Mouse (Mus musculus): ENCODE data around the gene Rgs9bp. TPM values are rescaled to one million over a fixed set of nuclear protein-coding genes. Genes with fewer than 3 reads are reported as not detected.
A peak's percentile ranks its signal among the peaks of the same experiment; 100 is the strongest.
"Not testable (repeated sequence)": the region's sequence is repeated elsewhere in the genome, so short reads cannot be mapped to it uniquely, and the experiment has no call there.

Rgs9bp gene
- polyA plus RNA-seq, 1 experiment from 2014 or later, result 0.20 TPM

DNA sequence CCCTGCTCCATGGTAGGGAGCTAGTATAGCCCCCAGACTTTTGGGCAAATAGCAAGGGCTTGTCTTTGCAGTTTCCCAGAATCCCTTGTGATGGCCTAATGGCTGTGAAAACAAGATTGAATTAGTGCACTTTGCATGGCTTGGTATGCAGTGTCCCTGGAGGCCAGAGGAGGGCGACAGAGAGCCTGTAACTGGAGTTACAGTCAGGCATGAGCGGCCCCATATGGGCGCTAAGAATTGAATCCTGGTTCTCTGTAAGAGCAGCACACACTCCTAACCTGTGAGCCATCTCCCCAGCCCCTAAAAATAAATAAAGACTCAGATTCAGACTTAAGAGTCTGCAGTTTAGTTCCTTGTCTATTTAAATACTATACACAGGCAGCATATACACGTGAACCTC lies 5.5 kb downstream of the Rgs9bp start:
- Histone ChIP-seq H3K9ac (no peak overlapping the region), H3K9me3 (no peaks in the 10 kb centered on the region), H3K4me1 (no peaks in the 10 kb centered on the region), H3K4me3 (no peak overlapping the region), H3K27ac (no peak overlapping the region), H3K36me3 (no peaks in the 10 kb centered on the region), H3K4me2 (replicated peaks) (no peak overlapping the region), H3K27me3 (peaks cover 35% of the 10 kb centered on the region)
- ATAC-seq (ENCODE audit: insufficient number of reproducible peaks, insufficient read depth, low FRiP score, low TSS enrichment), result no peak
- 32% methylated on average over 4 of the region's 4 CpGs for WGBS

- WGBS, result 17% methylated on average over 6 of the region's 6 CpGs
- H3K9me3 ChIP-seq; H3K27me3 ChIP-seq; H3K36me3 ChIP-seq; ATAC-seq (ENCODE audit: insufficient number of reproducible peaks, insufficient read depth, low FRiP score, low TSS enrichment); H3K27ac ChIP-seq; H3K4me3 ChIP-seq; H3K9ac ChIP-seq; H3K4me1 ChIP-seq; H3K4me2 ChIP-seq (replicated peaks): not testable (repeated sequence)
These were observed 14.5 kb downstream of the Rgs9bp start for GRCm38 (mm10) chr7:35570883-35571282.

DNA sequence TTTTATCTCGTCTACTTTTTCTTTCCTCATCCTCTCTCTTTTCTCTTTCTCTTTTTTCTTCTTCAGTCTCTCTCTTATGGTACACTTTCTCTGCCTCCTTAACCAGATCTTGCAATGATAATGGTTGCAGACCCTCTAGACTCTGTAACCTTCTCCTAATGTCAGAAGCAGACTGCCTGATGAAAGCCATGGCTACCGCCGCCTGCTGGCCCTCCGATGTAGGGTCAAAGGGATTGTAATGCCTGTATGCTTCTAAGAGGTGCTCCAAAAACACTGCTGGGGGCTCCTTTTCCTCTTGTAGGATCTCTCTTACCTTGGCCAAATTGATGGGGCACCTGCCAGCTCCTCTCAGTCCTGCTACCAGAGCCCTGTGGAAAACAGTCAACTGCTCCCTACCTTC lies 15.7 kb downstream of the Rgs9bp start:
- WGBS, result 90% methylated on average over 4 of the region's 4 CpGs
- not testable (repeated sequence) for H3K9me3 ChIP-seq; H3K4me1 ChIP-seq; H3K9ac ChIP-seq; ATAC-seq (ENCODE audit: insufficient number of reproducible peaks, insufficient read depth, low FRiP score, low TSS enrichment); H3K4me2 ChIP-seq (replicated peaks); H3K36me3 ChIP-seq; H3K4me3 ChIP-seq; H3K27me3 ChIP-seq; H3K27ac ChIP-seq

- not testable (repeated sequence) for H3K4me1 ChIP-seq; H3K27me3 ChIP-seq; H3K4me2 ChIP-seq (replicated peaks); ATAC-seq (ENCODE audit: insufficient number of reproducible peaks, insufficient read depth, low FRiP score, low TSS enrichment); H3K27ac ChIP-seq; H3K9ac ChIP-seq; H3K9me3 ChIP-seq; H3K4me3 ChIP-seq; H3K36me3 ChIP-seq
- WGBS, result 82% methylated on average over 13 of the region's 13 CpGs
These were observed 19.4 kb downstream of the Rgs9bp start for GRCm38 (mm10) chr7:35565965-35566364.

- H3K27me3 ChIP-seq, result not testable (repeated sequence)
- WGBS, result 83% methylated on average over 10 of the region's 10 CpGs
These were observed 20.5 kb downstream of the Rgs9bp start for GRCm38 (mm10) chr7:35564872-35565271.

DNA sequence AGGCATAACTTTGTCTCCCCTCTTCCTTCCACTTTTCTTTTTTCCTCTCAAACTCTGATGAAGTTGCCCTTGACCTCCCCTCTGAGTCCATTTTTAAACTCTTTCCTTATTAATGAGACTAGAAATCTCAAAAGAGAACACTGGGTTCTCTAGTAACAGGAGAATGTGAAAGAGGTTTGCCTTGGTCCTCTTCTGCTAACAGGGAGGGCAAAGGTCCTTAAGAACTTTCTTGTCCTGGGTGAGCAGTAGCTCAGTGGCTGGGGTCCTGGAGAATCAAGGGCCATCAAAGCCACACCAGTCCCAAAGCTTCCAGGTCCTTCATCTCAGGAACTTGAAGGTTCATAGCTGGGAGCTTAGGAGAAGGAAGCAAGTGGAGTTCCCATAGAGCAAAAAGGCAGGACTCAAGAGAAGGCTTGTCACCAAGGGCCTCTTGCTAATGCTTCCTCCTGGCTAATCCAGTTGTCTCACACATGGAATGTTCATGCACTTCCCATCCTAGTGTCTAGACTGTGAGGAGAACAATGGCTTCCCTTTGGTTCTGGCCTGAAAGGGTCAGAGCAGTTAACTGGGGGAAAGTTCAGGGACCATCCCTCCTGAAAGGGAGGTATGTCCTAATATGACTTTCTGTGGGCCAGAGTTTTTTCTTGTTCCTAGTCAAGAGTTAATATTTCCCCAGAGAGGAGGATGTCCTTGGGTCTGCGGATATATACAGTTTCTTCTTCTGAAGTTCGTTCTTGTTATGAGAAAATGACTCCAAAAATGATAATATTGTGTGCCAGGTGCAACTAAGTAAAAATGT lies 21.1 kb downstream of the Rgs9bp start:
- H3K9ac ChIP-seq, result no peak overlapping the region
- H3K9me3 ChIP-seq, result no peaks in the 10 kb centered on the region
- H3K36me3 ChIP-seq, result no peaks in the 10 kb centered on the region
- 93% methylated on average over 2 of the region's 2 CpGs for WGBS
- no peaks in the 10 kb centered on the region for H3K27me3 ChIP-seq
- ATAC-seq (ENCODE audit: insufficient number of reproducible peaks, insufficient read depth, low FRiP score, low TSS enrichment), result no peak
- no peak overlapping the region for H3K4me3 ChIP-seq
- no peak overlapping the region for H3K27ac ChIP-seq
- H3K4me2 ChIP-seq (replicated peaks), result no peak overlapping the region
- H3K4me1 ChIP-seq, result no peaks in the 10 kb centered on the region

More at GRCm38 (mm10) chr7:35564872-35565271, 20.5 kb downstream of the Rgs9bp start:
- not testable (repeated sequence) for ATAC-seq (ENCODE audit: insufficient number of reproducible peaks, insufficient read depth, low FRiP score, low TSS enrichment); H3K4me3 ChIP-seq; H3K4me1 ChIP-seq; H3K4me2 ChIP-seq (replicated peaks); H3K27ac ChIP-seq; H3K9ac ChIP-seq; H3K9me3 ChIP-seq; H3K36me3 ChIP-seq

- Histone ChIP-seq H3K9ac (no peak overlapping the region), H3K4me3 (no peak overlapping the region), H3K4me2 (replicated peaks) (no peak overlapping the region), H3K9me3 (no peaks in the 10 kb centered on the region), H3K27me3 (no peaks in the 10 kb centered on the region), H3K4me1 (no peaks in the 10 kb centered on the region), H3K36me3 (no peaks in the 10 kb centered on the region), H3K27ac (no peak overlapping the region)
- ATAC-seq (ENCODE audit: insufficient number of reproducible peaks, insufficient read depth, low FRiP score, low TSS enrichment), result no peak
- 66% methylated on average over 11 of the region's 11 CpGs for WGBS
These were observed 22.3 kb downstream of the Rgs9bp start for GRCm38 (mm10) chr7:35563071-35563470.

DNA sequence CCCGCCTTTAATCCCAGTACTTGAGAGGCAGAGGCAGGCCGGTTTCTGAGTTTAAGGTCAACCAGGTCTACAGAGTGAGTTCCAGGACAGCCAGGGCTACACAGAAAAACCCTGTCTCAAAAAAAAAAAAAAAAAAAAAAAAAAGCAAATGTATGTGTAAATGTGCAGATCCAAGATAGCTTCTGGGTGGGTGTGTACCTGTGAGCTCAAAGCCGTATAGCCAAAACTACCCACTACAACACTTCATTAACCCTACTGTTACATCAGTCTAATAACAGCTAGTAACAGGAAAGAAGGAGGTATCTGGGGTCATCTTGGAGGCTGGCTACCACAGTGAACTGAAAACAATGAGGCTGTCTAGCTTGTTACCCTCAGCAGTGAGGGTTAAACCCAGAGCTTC lies 25.5 kb downstream of the Rgs9bp start:
- no peaks in the 10 kb centered on the region for H3K27me3 ChIP-seq
- no peak overlapping the region for H3K4me3 ChIP-seq
- H3K4me2 ChIP-seq (replicated peaks), result no peak overlapping the region
- no peaks in the 10 kb centered on the region for H3K4me1 ChIP-seq
- no peak for ATAC-seq (ENCODE audit: insufficient number of reproducible peaks, insufficient read depth, low FRiP score, low TSS enrichment)
- no peak overlapping the region for H3K9ac ChIP-seq
- no peaks in the 10 kb centered on the region for H3K9me3 ChIP-seq
- no peaks in the 10 kb centered on the region for H3K36me3 ChIP-seq
- H3K27ac ChIP-seq, result no peak overlapping the region
- WGBS, result 93% methylated on average over 3 of the region's 3 CpGs

GRCm38 (mm10) chr7:35558681-35559080 lies 26.7 kb downstream of the Rgs9bp start:
- whole genome bisulfite sequencing, result 53% methylated on average over 2 of the region's 2 CpGs
- H3K27ac ChIP-seq, result no peak overlapping the region
- no peak overlapping the region for H3K4me3 ChIP-seq
- no peak for ATAC-seq (ENCODE audit: insufficient number of reproducible peaks, insufficient read depth, low FRiP score, low TSS enrichment)
- H3K4me2 ChIP-seq (replicated peaks), result no peak overlapping the region
- H3K9me3 ChIP-seq, result no peaks in the 10 kb centered on the region
- no peaks in the 10 kb centered on the region for H3K36me3 ChIP-seq
- no peaks in the 10 kb centered on the region for H3K27me3 ChIP-seq
- no peak overlapping the region for H3K9ac ChIP-seq
- H3K4me1 ChIP-seq, result peaks cover 5% of the 10 kb centered on the region; the same call in 1 of the 2 replicates

DNA sequence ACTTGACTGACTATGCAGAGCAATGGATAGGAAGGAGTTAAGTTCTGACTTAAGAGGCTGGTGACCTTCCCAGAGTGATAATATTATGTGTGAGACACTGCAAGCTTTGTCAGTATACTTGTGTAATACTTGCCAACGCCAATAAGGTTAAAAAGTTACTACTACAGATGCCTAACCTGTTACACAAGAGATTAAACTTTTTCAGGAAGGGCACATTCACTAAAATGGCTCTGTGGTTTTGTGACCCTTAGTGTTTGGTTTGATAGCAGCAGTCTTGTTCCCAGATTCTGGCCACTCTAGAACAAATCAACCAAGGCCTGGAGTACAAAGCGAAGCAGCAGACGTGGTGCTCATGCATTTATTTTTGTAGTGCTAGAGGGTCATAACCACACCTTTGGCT lies 27.8 kb downstream of the Rgs9bp start:
- no peaks in the 10 kb centered on the region for H3K36me3 ChIP-seq
- no peak overlapping the region for H3K4me2 ChIP-seq (replicated peaks)
- WGBS, result 87% methylated on average over 3 of the region's 3 CpGs
- H3K27ac ChIP-seq, result no peak overlapping the region
- H3K4me1 ChIP-seq, result peaks cover 5% of the 10 kb centered on the region; the same call in 1 of the 2 replicates
- H3K9me3 ChIP-seq, result no peaks in the 10 kb centered on the region
- no peaks in the 10 kb centered on the region for H3K27me3 ChIP-seq
- H3K4me3 ChIP-seq, result no peak overlapping the region
- ATAC-seq (ENCODE audit: insufficient number of reproducible peaks, insufficient read depth, low FRiP score, low TSS enrichment), result no peak
- no peak overlapping the region for H3K9ac ChIP-seq

DNA sequence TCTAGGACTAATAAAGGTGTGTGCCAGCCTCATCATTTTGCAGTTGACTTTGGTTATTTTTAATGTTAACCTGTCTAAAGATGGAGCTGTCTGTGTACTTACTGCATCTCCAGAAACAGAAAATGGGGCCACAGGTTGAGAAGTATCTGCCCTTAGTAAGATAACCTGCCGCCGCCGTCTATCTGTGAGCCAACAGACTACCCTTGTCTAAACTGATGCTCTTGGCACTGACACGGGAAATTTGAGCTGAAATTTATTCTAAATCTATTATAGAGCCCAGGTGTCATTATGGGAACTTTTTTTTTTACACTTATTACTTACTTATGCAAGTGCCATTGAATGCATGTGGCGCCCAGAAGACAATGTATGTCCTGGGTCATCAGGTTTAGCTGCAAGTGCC lies 28.5 kb downstream of the Rgs9bp start:
- no peak overlapping the region for H3K4me3 ChIP-seq
- no peak for ATAC-seq (ENCODE audit: insufficient number of reproducible peaks, insufficient read depth, low FRiP score, low TSS enrichment)
- no peaks in the 10 kb centered on the region for H3K9me3 ChIP-seq
- H3K4me1 ChIP-seq, result peaks cover 5% of the 10 kb centered on the region; the same call in 1 of the 2 replicates
- 84% methylated on average over 5 of the region's 5 CpGs for WGBS
- no peak overlapping the region for H3K4me2 ChIP-seq (replicated peaks)
- H3K9ac ChIP-seq, result no peak overlapping the region
- H3K27ac ChIP-seq, result no peak overlapping the region
- H3K27me3 ChIP-seq, result no peaks in the 10 kb centered on the region
- H3K36me3 ChIP-seq, result no peaks in the 10 kb centered on the region

GRCm38 (mm10) chr7:35556205-35556603 lies 29.2 kb downstream of the Rgs9bp start, which contains the start of gene Nudt19:
TSS of gene Nudt19 (minus strand) at chr7:35556304.
- no peaks in the 10 kb centered on the region for H3K9me3 ChIP-seq
- no peaks in the 10 kb centered on the region for H3K27me3 ChIP-seq
- H3K9ac ChIP-seq, result peak within 1 kb of the TSS; percentile 87
- H3K4me3 ChIP-seq, result peak within 1 kb of the TSS; percentile 57
- no peak for ATAC-seq (ENCODE audit: insufficient number of reproducible peaks, insufficient read depth, low FRiP score, low TSS enrichment)
- peak within 1 kb of the TSS; percentile 82 for H3K4me2 ChIP-seq (replicated peaks)
- no peaks in the 10 kb centered on the region for H3K36me3 ChIP-seq
- whole genome bisulfite sequencing, result 65% methylated on average over 4 of the region's 4 CpGs
- peak within 1 kb of the TSS; percentile 96 for H3K27ac ChIP-seq
- H3K4me1 ChIP-seq, result peaks cover 5% of the 10 kb centered on the region; the same call in 1 of the 2 replicates
